Mouse (Mus musculus) erythroblast, embryonic 14.5 days (primary cell): ENCODE data around the gene Timm17b.

Source experiments
- GATA1 ChIP-seq: IDR thresholded peaks from 2 replicates; pipeline ENCODE4 v1.6.1; 2012; ENCODE audit warnings: low read length, inconsistent platforms, mixed read lengths
- TAL1 ChIP-seq: IDR thresholded peaks from 3 replicates; pipeline ENCODE4 v1.6.1; 2012; ENCODE audit warnings: low read length, inconsistent platforms, mixed read lengths

DNA sequence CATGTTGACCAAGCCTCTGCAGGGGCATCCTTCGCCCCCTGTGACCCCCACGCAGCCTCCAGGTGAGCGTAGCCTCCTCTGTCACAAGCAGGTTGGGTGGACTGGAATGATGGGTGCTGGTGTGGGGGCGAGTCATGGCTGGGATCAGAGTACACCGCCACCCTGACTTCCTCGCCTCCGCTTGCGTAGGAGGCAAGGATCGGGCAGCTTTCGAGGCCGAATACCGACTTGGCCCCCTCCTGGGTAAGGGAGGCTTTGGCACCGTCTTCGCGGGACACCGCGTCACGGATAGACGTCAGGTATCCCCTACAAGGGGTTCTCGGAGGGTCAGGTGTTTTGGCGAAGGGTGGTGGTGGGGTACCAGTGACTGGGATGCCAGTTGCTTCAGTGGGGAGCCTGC lies 20.7 kb upstream of the Timm17b start:
- no peak for TF ChIP-seq TAL1
- no peak for TF ChIP-seq GATA1
